Mouse (Mus musculus) cortical plate, adult 2 months (tissue): Measurements from ENCODE around the gene Sap30bp. TPM values are rescaled to one million over a fixed set of nuclear protein-coding genes. Genes with fewer than 3 reads are reported as not detected.
A peak's percentile ranks its signal among the peaks of the same experiment; 100 is the strongest.

Experiments
- H3K27ac ChIP-seq: fragments of 200-500 bp; 2 replicates; pipeline ENCODE4 v1.5.1; 2012; ENCODE audit warnings: low read length, control low read depth, inconsistent platforms; ENCODE audit not compliant: insufficient read depth
- H3K4me1 ChIP-seq: fragments of 200-500 bp; 2 replicates; pipeline ENCODE4 v1.6.1; 2011; ENCODE audit warnings: low read length; ENCODE audit not compliant: control insufficient read depth, insufficient read depth
- H3K4me3 ChIP-seq: fragments of 200-500 bp; 2 replicates; pipeline ENCODE4 v1.5.1; 2011; ENCODE audit warnings: mild to moderate bottlenecking, low read length, control low read depth; ENCODE audit not compliant: insufficient read depth
- CTCF ChIP-seq: fragments of 200-500 bp; IDR thresholded peaks from 2 replicates; pipeline ENCODE4 v1.5.1; 2011; ENCODE audit warnings: mild to moderate bottlenecking, control low read depth, low read length; ENCODE audit not compliant: insufficient read depth; ENCODE audit errors: extremely low read depth
- POLR2A ChIP-seq: fragments of 200-500 bp; IDR thresholded peaks from 2 replicates; pipeline ENCODE4 v1.6.1; 2011; ENCODE audit warnings: mild to moderate bottlenecking, low read length, control low read depth; ENCODE audit not compliant: insufficient read depth; ENCODE audit errors: extremely low read depth
- polyA plus RNA-seq: library from polyadenylated mRNA; depleted of rRNA; stranded (reverse); fragments of >200 nt; gene quantifications from 2 replicates; pipeline ENCODE4 v1.2.3, GENCODE M21; 2012

The Sap30bp gene
- polyA plus RNA-seq, 1 experiment = 57.0 TPM

GRCm38 (mm10) chr11:115920110-115920818 is 12.8 kb upstream of the Sap30bp start:
- TF ChIP-seq CTCF (peak; percentile 72), POLR2A (no peak)
- H3K4me1 ChIP-seq = no peaks in the 10 kb centered on the region
- no peak overlapping the region for H3K27ac ChIP-seq
- no peak overlapping the region for H3K4me3 ChIP-seq

GRCm38 (mm10) chr11:115921986-115922385 is 11.1 kb upstream of the Sap30bp start:
- TF ChIP-seq POLR2A (no peak), CTCF (no peak)
- H3K4me1 ChIP-seq = no peaks in the 10 kb centered on the region
- H3K4me3 ChIP-seq = no peak overlapping the region
- no peak overlapping the region for H3K27ac ChIP-seq

- no peak overlapping the region for H3K4me3 ChIP-seq
- TF ChIP-seq POLR2A = no peak
- TF ChIP-seq CTCF = no peak
- no peak overlapping the region for H3K27ac ChIP-seq
- no peaks in the 10 kb centered on the region; the same call in 1 of the 2 replicates for H3K4me1 ChIP-seq
Observed at GRCm38 (mm10) chr11:115929031-115929430, 4.1 kb upstream of the Sap30bp start.

GRCm38 (mm10) chr11:115929818-115930217 is 3.3 kb upstream of the Sap30bp start:
- TF ChIP-seq CTCF (no peak), POLR2A (no peak)
- Histone ChIP-seq H3K4me1 (peaks cover 1% of the 10 kb centered on the region; the same call in 1 of the 2 replicates), H3K4me3 (no peak overlapping the region), H3K27ac (no peak overlapping the region)

- TF ChIP-seq CTCF (no peak), POLR2A (no peak)
- Histone ChIP-seq H3K4me1 (peaks cover 1% of the 10 kb centered on the region; the same call in 1 of the 2 replicates), H3K4me3 (no peak overlapping the region), H3K27ac (no peak overlapping the region)
Observed at GRCm38 (mm10) chr11:115931235-115931634, 1.8 kb upstream of the Sap30bp start.

GRCm38 (mm10) chr11:115933747-115934110 is 647 bp downstream of the Sap30bp start:
- peak overlapping the region; percentile 75 for H3K4me3 ChIP-seq
- TF ChIP-seq CTCF (no peak), POLR2A (no peak)
- H3K4me1 ChIP-seq = peaks cover 1% of the 10 kb centered on the region; the same call in 1 of the 2 replicates
- no peak overlapping the region for H3K27ac ChIP-seq

GRCm38 (mm10) chr11:115939690-115940329 is 6.7 kb downstream of the Sap30bp start:
- Histone ChIP-seq H3K4me3 (no peak overlapping the region), H3K4me1 (no peaks in the 10 kb centered on the region), H3K27ac (no peak overlapping the region)
- TF ChIP-seq CTCF (peak; percentile 69), POLR2A (no peak)

- Histone ChIP-seq H3K27ac (no peak overlapping the region), H3K4me3 (no peak overlapping the region), H3K4me1 (no peaks in the 10 kb centered on the region)
- TF ChIP-seq POLR2A = no peak
- TF ChIP-seq CTCF = peak; percentile 31; the same call in 1 of the 2 replicates
Observed at GRCm38 (mm10) chr11:115941980-115942379, 8.9 kb downstream of the Sap30bp start.

- H3K4me1 ChIP-seq = no peaks in the 10 kb centered on the region
- no peak for TF ChIP-seq CTCF
- TF ChIP-seq POLR2A = no peak
- H3K27ac ChIP-seq = no peak overlapping the region
- no peak overlapping the region for H3K4me3 ChIP-seq
Observed at GRCm38 (mm10) chr11:115945247-115945646, 12.2 kb downstream of the Sap30bp start.
